Mouse (Mus musculus) forebrain, embryonic 10.5 days (tissue): ENCODE data around the gene Lyst. TPM values are rescaled to one million over a fixed set of nuclear protein-coding genes. Genes with fewer than 3 reads are reported as not detected.
"Not testable (repeated sequence)": the region's sequence is repeated elsewhere in the genome, so short reads cannot be mapped to it uniquely, and the experiment has no call there.

Experiments
- DNase-seq: peaks from one replicate; pipeline ENCODE4 v3.0.0-alpha.2; 2017; ENCODE audit warnings: low spot score; ENCODE audit errors: extremely low spot score
- H3K27ac ChIP-seq: fragments of 300-500 bp; sonication (generic); 2 replicates; pipeline ENCODE4 v1.5.1; 2016; ENCODE audit warnings: mild to moderate bottlenecking
- H3K27me3 ChIP-seq: fragments of 300-500 bp; sonication (generic); 2 replicates; pipeline ENCODE4 v1.6.1; 2016; ENCODE audit warnings: mild to moderate bottlenecking; ENCODE audit not compliant: poor library complexity, severe bottlenecking
- H3K36me3 ChIP-seq: fragments of 300-500 bp; sonication (generic); replicated peaks from 2 replicates; pipeline ENCODE4 v1.6.1; 2016; ENCODE audit warnings: mild to moderate bottlenecking, moderate library complexity
- H3K4me1 ChIP-seq: fragments of 300-500 bp; sonication (generic); 2 replicates; pipeline ENCODE4 v1.6.1; 2016
- H3K4me3 ChIP-seq: fragments of 300-500 bp; sonication (generic); 2 replicates; pipeline ENCODE4 v1.5.1; 2016; ENCODE audit warnings: mild to moderate bottlenecking, moderate library complexity
- H3K9me3 ChIP-seq: fragments of 300-500 bp; sonication (generic); 2 replicates; pipeline ENCODE4 v1.6.1; 2016; ENCODE audit warnings: mild to moderate bottlenecking, moderate library complexity
- WGBS: fragments of 180-500 bp; shearing (Covaris S2); methylation state at CpG from one replicate; pipeline ENCODE4 v1.1.7; 2016; 5-methylcytosine and 5-hydroxymethylcytosine counted together
- polyA plus RNA-seq: library from polyadenylated mRNA; unstranded; fragments of >200 nt; fragmentation: Nextera tagmentation; extraction: Ambion mirVana; gene quantifications from 2 replicates; pipeline ENCODE4 v1.2.1, GENCODE M21; 2016

Gene Lyst
- polyA plus RNA-seq, 1 experiment from 2014 or later = 2.7 TPM

DNA sequence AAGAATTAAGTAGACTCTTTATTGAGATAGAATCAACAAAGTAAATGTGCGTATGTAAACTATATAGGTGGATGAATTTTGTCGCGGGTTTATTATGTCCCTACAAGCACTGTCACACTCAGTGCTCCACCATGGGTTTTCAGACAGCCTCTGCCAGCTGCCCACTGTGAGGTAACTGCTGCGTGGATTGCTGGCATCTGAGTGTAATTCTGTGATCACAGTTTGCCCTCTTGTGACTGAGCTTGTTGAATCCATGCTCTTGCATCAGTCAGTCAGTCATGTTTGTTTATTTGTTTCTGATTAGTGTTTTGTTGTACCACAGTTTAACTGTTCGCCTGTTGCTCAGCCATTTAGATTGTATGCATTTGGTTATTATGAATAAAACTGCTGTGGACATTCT lies 31.3 kb downstream of the Lyst start:
- Histone ChIP-seq H3K36me3 (peaks cover 8% of the 10 kb centered on the region; the same call in 1 of the 2 replicates), H3K4me1 (no peaks in the 10 kb centered on the region), H3K4me3 (no peak overlapping the region), H3K27ac (no peak overlapping the region), H3K9me3 (no peaks in the 10 kb centered on the region), H3K27me3 (no peaks in the 10 kb centered on the region)
- no peak for DNase-seq
- WGBS = 85% methylated on average over 5 of the region's 5 CpGs

DNA sequence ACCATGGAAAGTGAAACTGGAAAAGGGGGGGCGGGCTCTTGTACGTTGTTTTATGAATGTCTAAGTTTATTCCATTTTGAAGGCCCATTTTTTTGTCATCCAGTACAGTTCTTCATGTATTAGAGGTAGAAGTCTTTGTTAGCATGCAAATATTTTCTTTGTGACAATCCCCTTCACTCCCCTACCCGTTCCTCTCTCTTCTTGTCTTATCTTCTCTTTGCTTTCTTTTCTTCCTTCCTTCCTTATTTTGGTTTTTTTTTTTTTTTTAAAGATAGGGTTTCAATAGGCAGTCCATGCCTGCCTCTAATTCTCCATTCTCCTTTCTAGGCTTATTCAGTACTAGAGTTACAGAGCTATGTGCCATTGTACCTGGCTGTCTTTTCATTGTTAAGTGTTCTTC lies 32.4 kb downstream of the Lyst start:
- Histone ChIP-seq H3K9me3 (no peaks in the 10 kb centered on the region), H3K36me3 (0 out of 2 replicates have a peak, but pooled peaks cover under 1% of the 10 kb centered on the region), H3K27ac (no peak overlapping the region), H3K4me3 (no peak overlapping the region), H3K27me3 (no peaks in the 10 kb centered on the region), H3K4me1 (no peaks in the 10 kb centered on the region)
- no peak for DNase-seq
- 93% methylated on average over 3 of the region's 3 CpGs for WGBS

DNA sequence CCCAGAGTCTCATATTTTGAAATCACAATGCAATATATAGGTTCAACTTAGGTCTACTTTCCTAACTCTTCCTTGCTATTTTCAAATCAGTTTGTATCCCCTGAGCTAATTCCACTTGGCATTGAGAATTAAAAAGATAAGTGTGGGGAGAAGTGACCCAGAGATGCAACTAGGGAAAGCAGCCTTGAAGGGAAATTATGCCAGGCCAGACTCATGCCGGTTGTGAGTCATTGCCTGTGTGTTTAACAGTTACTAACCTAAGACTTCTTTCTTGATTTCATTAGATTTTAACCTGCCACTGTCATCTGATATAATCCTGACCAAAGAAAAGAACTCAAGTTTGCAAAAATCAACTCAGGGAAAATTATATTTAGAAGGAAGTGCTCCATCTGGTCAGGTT lies 43.5 kb downstream of the Lyst start:
- Histone ChIP-seq H3K4me1 (peaks cover 37% of the 10 kb centered on the region), H3K36me3 (no peaks in the 10 kb centered on the region), H3K27ac (no peak overlapping the region)

DNA sequence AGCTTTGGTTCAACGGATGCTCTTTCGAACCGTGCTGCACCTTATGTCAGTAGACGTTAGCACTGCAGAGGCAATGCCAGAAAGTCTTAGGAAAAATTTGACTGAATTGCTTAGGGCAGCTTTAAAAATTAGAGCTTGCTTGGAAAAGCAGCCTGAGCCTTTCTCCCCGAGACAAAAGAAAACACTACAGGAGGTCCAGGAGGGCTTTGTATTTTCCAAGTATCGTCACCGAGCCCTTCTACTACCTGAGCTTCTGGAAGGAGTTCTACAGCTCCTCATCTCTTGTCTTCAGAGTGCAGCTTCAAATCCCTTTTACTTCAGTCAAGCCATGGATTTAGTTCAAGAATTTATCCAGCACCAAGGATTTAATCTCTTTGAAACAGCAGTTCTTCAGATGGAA lies 44.5 kb downstream of the Lyst start:
- Histone ChIP-seq H3K36me3 (no peaks in the 10 kb centered on the region), H3K4me3 (no peak overlapping the region; the same call in 1 of the 2 replicates), H3K27me3 (no peaks in the 10 kb centered on the region), H3K4me1 (peaks cover 41% of the 10 kb centered on the region), H3K9me3 (no peaks in the 10 kb centered on the region), H3K27ac (0 out of 2 replicates have a peak overlapping the region, but pooled peaks have one; percentile 1)
- 31% methylated on average over 7 of the region's 7 CpGs for WGBS
- DNase-seq = no peak

More for the DNA sequence above, 43.5 kb downstream of the Lyst start:
- WGBS = 93% methylated on average over 1 of the region's 1 CpGs
- Histone ChIP-seq H3K4me3 (no peak overlapping the region), H3K9me3 (no peaks in the 10 kb centered on the region), H3K27me3 (no peaks in the 10 kb centered on the region)
- DNase-seq = no peak

DNA sequence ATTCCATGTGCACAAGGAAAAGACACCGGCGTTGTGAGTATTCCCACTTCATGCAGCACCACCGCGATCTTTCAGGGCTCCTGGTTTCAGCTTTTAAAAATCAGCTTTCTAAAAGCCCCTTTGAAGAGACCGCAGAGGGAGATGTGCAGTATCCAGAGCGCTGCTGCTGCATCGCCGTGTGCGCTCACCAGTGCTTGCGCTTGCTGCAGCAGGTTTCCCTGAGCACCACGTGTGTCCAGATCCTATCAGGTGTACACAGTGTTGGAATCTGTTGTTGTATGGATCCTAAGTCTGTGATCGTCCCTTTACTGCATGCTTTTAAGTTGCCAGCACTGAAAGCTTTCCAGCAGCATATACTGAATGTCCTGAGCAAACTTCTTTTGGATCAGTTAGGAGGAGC lies 45.0 kb downstream of the Lyst start:
- no peak for DNase-seq
- Histone ChIP-seq H3K27ac (peak overlapping the region; percentile 2; the same call in 1 of the 2 replicates), H3K36me3 (no peaks in the 10 kb centered on the region), H3K9me3 (no peaks in the 10 kb centered on the region), H3K4me3 (no peak overlapping the region; the same call in 1 of the 2 replicates), H3K27me3 (no peaks in the 10 kb centered on the region), H3K4me1 (peaks cover 41% of the 10 kb centered on the region)
- 43% methylated on average over 12 of the region's 12 CpGs for WGBS

DNA sequence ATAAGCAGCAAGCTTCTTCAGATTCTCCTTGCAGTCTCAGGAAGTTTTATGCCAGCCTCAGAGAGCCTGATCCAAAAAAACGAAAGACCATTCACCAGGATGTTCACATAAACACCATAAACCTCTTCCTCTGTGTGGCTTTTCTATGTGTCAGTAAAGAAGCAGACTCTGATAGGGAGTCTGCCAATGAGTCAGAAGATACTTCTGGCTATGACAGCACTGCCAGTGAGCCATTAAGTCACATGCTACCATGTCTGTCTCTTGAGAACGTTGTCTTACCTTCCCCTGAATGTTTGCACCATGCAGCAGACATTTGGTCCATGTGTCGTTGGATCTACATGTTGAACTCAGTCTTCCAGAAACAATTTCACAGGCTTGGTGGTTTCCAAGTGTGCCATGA lies 47.4 kb downstream of the Lyst start:
- peak overlapping the region; percentile 61; the same call in 1 of the 2 replicates for H3K27ac ChIP-seq
- no peak for DNase-seq
- WGBS = 86% methylated on average over 3 of the region's 3 CpGs
- no peaks in the 10 kb centered on the region for H3K27me3 ChIP-seq
- H3K9me3 ChIP-seq = no peaks in the 10 kb centered on the region
- no peaks in the 10 kb centered on the region for H3K36me3 ChIP-seq
- peaks cover 41% of the 10 kb centered on the region for H3K4me1 ChIP-seq
- H3K4me3 ChIP-seq = no peak overlapping the region

DNA sequence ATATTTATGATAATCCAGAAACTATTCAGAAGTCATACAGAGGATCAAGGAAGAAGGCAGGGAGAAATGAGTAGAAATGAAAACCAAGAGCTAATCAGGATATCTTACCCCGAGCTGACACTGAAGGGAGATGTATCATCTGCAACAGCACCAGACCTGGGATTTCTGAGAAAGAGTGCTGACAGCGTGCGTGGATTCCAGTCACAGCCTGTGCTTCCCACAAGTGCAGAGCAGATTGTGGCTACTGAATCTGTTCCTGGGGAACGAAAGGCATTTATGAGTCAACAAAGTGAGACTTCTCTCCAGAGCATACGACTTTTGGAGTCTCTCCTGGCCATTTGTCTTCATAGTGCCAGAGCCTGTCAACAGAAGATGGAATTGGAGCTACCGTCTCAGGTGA lies 47.8 kb downstream of the Lyst start:
- Histone ChIP-seq H3K4me3 (no peak overlapping the region), H3K27me3 (no peaks in the 10 kb centered on the region), H3K36me3 (no peaks in the 10 kb centered on the region), H3K27ac (peak overlapping the region; percentile 61), H3K9me3 (no peaks in the 10 kb centered on the region), H3K4me1 (peaks cover 41% of the 10 kb centered on the region)
- 89% methylated on average over 6 of the region's 6 CpGs for WGBS
- no peak for DNase-seq

DNA sequence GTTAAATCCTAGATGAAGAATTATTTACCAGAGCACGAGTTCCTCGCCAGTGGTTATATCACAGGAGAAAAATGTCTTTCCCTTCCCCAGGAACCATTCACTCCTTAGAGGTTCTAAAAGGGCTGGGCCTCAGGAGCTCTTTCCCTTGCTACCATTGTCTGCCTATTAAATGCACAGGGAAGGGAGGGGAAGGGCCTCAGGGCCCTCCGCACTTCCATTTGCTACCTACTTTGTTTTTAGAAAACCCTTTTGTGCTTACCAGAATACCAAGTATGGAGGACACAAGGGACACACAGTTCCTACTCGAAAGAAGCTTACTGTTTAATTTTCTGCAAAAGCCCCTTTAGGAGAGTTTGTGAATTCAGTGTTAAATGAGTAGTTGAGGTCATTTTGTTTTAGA lies 48.5 kb downstream of the Lyst start:
- H3K27me3 ChIP-seq = no peaks in the 10 kb centered on the region
- H3K27ac ChIP-seq = peak overlapping the region; percentile 66
- WGBS = 33% methylated on average over 4 of the region's 4 CpGs
- no peaks in the 10 kb centered on the region for H3K9me3 ChIP-seq
- no peak overlapping the region for H3K4me3 ChIP-seq
- DNase-seq = no peak
- H3K4me1 ChIP-seq = peaks cover 41% of the 10 kb centered on the region
- H3K36me3 ChIP-seq = no peaks in the 10 kb centered on the region

DNA sequence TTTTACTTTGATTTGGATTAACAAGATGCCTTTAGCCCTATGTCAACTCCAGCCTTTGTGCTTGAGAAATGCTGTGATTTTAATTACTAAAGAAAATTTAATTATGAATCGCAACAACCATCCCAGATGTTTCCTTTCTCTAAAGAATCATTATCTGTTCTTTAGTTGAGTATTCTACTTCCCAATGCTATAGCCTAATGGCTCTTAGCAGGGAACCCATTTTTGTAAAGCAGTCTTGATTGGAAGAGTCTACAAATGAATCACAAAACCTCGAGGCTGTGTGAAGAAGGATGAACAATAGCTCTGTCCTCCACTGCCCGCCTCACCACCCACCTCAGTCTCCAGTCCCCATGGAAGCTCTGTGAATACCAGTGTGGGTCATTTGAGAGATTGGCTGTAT lies 57.1 kb downstream of the Lyst start:
- Histone ChIP-seq H3K9me3 (no peaks in the 10 kb centered on the region), H3K27me3 (no peaks in the 10 kb centered on the region), H3K27ac (no peak overlapping the region), H3K36me3 (no peaks in the 10 kb centered on the region), H3K4me1 (no peaks in the 10 kb centered on the region), H3K4me3 (no peak overlapping the region)
- WGBS = 62% methylated on average over 3 of the region's 3 CpGs
- DNase-seq = no peak

DNA sequence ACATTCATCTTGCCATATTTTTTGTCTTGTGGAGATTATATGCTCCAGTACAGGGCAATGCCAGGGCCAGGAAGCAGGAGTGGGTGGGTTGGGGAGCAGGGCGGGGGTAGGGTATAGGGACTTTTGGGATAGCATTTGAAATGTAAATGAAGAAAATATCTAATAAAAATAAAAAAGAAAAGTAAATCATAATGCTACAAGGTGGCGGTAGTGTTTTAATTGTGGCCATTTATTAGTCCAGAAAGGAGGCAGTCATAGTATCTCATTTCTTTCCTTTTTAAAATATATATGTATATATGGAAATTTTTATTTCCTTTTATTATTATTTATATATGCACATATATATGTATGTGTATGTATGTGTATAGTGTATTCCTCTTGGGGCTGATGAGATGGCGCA lies 65.3 kb downstream of the Lyst start:
- H3K36me3 ChIP-seq = no peaks in the 10 kb centered on the region
- no peak overlapping the region for H3K27ac ChIP-seq
- H3K4me3 ChIP-seq = no peak overlapping the region
- H3K4me1 ChIP-seq = no peaks in the 10 kb centered on the region
- DNase-seq = no peak
- no peaks in the 10 kb centered on the region for H3K27me3 ChIP-seq
- no peaks in the 10 kb centered on the region for H3K9me3 ChIP-seq
- 88% methylated on average over 3 of the region's 3 CpGs for WGBS

DNA sequence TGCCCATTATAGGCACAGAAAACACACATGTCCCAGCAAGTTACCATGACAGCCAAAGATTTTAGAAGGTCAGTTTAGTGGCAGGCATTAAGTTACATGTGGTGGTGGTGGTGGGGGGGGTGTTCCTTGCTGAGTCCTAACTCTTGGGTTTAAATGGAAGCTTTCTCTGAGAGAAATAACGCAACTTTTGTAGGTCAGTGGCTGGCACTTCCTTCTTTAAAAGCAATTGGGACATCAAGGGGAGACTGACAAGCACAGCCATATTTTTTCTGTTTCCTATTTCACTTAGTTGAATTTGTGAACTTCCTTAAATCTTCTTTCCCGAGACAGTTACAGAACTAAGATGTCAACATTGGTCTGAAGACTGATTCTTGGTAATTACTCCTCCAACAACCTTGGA lies 75.9 kb downstream of the Lyst start:
- not testable (repeated sequence) for H3K4me1 ChIP-seq, DNase-seq, H3K4me3 ChIP-seq, H3K9me3 ChIP-seq, H3K27ac ChIP-seq, H3K27me3 ChIP-seq, H3K36me3 ChIP-seq
- 86% methylated on average over 2 of the region's 2 CpGs for WGBS

DNA sequence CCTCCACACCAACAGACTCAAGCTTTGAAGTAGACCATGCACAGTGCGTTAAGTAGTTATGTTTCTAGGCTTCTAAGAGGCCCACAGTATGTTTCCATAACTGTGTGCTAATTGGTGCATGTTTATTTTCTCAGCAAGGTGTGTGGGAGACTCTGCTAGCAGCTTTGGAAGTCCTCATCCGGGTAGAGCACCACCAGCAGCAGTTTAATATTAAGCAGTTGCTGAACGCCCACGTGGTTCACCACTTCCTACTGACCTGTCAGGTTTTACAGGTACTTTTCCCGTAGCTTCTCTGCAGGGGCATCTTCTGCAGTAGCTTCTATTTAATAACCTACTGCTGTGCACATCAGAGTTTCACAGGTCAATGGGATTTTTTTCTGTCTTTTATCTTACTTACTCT lies 80.5 kb downstream of the Lyst start:
- 68% methylated on average over 5 of the region's 5 CpGs for WGBS
- Histone ChIP-seq H3K4me3 (no peak overlapping the region), H3K4me1 (no peaks in the 10 kb centered on the region), H3K27me3 (no peaks in the 10 kb centered on the region), H3K27ac (no peak overlapping the region), H3K36me3 (peaks cover 4% of the 10 kb centered on the region; the same call in 1 of the 2 replicates), H3K9me3 (no peaks in the 10 kb centered on the region)
- no peak for DNase-seq

DNA sequence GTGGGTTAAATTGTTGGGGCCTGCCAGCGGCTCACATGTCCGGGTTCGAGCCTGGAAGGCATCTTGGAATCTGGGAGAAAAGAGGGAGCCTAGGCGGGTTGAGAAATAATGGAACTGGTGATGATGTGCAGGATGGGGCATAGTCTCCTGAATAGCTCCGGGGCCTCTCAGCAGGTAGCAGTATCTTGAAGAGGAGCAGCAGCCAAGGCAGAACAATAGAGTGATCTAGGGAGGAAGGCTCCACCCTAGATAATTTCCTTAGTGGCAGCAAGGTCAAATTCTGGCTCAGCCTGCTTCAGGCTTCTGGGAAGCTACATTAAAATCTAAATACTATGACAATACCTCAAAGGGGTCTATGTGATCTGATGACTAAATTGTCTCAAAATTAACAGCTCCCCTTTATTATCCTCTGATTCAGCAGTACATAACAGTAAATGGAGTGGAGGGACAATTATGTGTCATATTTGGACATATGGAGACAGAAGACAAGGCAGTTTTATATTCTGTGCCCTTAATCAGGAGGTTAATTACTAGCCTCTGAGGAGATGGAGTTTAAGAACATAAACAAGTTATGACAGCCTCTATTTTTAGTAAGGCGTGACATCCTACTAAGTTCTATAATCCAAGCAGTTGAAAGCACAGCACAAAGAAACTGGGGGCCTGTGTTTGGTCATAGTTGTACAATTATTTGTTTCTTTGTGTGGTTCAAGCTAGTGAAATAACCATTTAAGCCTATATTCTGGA lies 81.6 kb downstream of the Lyst start:
- Histone ChIP-seq H3K9me3 (no peaks in the 10 kb centered on the region), H3K36me3 (peaks cover 4% of the 10 kb centered on the region; the same call in 1 of the 2 replicates), H3K27me3 (no peaks in the 10 kb centered on the region), H3K4me1 (no peaks in the 10 kb centered on the region), H3K27ac (no peak overlapping the region), H3K4me3 (no peak overlapping the region)
- DNase-seq = no peak
- 65% methylated on average over 6 of the region's 6 CpGs for WGBS
